Mouse (Mus musculus): ENCODE measurements around the gene Ddb1. TPM values are rescaled to one million over a fixed set of nuclear protein-coding genes. Genes with fewer than 3 reads are reported as not detected.
"Not testable (repeated sequence)": the region's sequence is repeated elsewhere in the genome, so short reads cannot be mapped to it uniquely, and the experiment has no call there.

The Ddb1 gene
- 245 and 271 TPM in 2 replicates for polyA plus RNA-seq (2015; fragmentation: Nextera tagmentation; extraction: Ambion mirVana)

GRCm38 (mm10) chr19:10605293-10605900, at the start of gene Ddb1, which contains the start of gene Tkfc:
Gene Ddb1 (plus strand): TSS chr19:10605327.
Gene Tkfc (minus strand): TSS chr19:10605654.
- H3K4me2 ChIP-seq, result peak within 1 kb of the TSS; percentile 78
- ATAC-seq (ENCODE audit: low read depth), result peak; percentile 97
- WGBS, result under 1% methylated on average over 49 of the region's 49 CpGs
- peaks cover 32% of the 10 kb centered on the region for H3K36me3 ChIP-seq
- H3K27ac ChIP-seq (replicated peaks), result peak within 1 kb of the TSS; percentile 95
- peak within 1 kb of the TSS; percentile 98 for H3K9ac ChIP-seq
- peak within 1 kb of the TSS; percentile 99 for H3K4me3 ChIP-seq
- H3K27me3 ChIP-seq, result no peaks in the 10 kb centered on the region
- H3K9me3 ChIP-seq, result no peaks in the 10 kb centered on the region
- H3K4me1 ChIP-seq (replicated peaks), result peaks cover 45% of the 10 kb centered on the region

GRCm38 (mm10) chr19:10555624-10556510, 49.3 kb upstream of the Ddb1 start, which contains the start of gene Tmem216:
Gene Tmem216 (minus strand): TSS chr19:10556238.
- H3K27ac ChIP-seq (replicated peaks), result peak within 1 kb of the TSS; percentile 88
- peak within 1 kb of the TSS; percentile 71 for H3K4me2 ChIP-seq
- H3K9ac ChIP-seq, result peak within 1 kb of the TSS; percentile 82
- ATAC-seq (ENCODE audit: low read depth), result peak; percentile 98
- H3K36me3 ChIP-seq, result peaks cover 24% of the 10 kb centered on the region
- H3K4me3 ChIP-seq, result peak within 1 kb of the TSS; percentile 64
- no peaks in the 10 kb centered on the region for H3K27me3 ChIP-seq
- WGBS, result 1% methylated on average over 43 of the region's 43 CpGs
- no peaks in the 10 kb centered on the region for H3K9me3 ChIP-seq
- peaks cover 24% of the 10 kb centered on the region for H3K4me1 ChIP-seq (replicated peaks)

- Histone ChIP-seq H3K4me1 (replicated peaks) (peaks cover 24% of the 10 kb centered on the region), H3K36me3 (peaks cover 13% of the 10 kb centered on the region; the same call in 1 of the 2 replicates), H3K27me3 (no peaks in the 10 kb centered on the region), H3K9ac (no peak overlapping the region), H3K4me2 (no peak overlapping the region), H3K4me3 (no peak overlapping the region), H3K9me3 (no peaks in the 10 kb centered on the region), H3K27ac (replicated peaks) (no peak overlapping the region)
- ATAC-seq (ENCODE audit: low read depth), result no peak
- 75% methylated on average over 2 of the region's 2 CpGs for WGBS
Measured at GRCm38 (mm10) chr19:10557001-10557400, 48.1 kb upstream of the Ddb1 start.

- H3K4me1 ChIP-seq (replicated peaks), result peaks cover 24% of the 10 kb centered on the region
- H3K9me3 ChIP-seq, result no peaks in the 10 kb centered on the region
- peaks cover 9% of the 10 kb centered on the region; the same call in 1 of the 2 replicates for H3K36me3 ChIP-seq
- no peak overlapping the region for H3K9ac ChIP-seq
- no peak overlapping the region for H3K4me3 ChIP-seq
- no peak for ATAC-seq (ENCODE audit: low read depth)
- WGBS, result 64% methylated on average over 2 of the region's 2 CpGs
- H3K27ac ChIP-seq (replicated peaks), result no peak overlapping the region
- H3K27me3 ChIP-seq, result no peaks in the 10 kb centered on the region
- no peak overlapping the region for H3K4me2 ChIP-seq
Measured at GRCm38 (mm10) chr19:10557430-10557829, 47.7 kb upstream of the Ddb1 start.

GRCm38 (mm10) chr19:10557837-10558375, 47.2 kb upstream of the Ddb1 start:
- not testable (repeated sequence) for H3K27me3 ChIP-seq; H3K9ac ChIP-seq; H3K27ac ChIP-seq (replicated peaks); H3K36me3 ChIP-seq; H3K4me3 ChIP-seq; ATAC-seq (ENCODE audit: low read depth); H3K4me2 ChIP-seq; H3K9me3 ChIP-seq
- H3K4me1 ChIP-seq (replicated peaks), result peaks cover 24% of the 10 kb centered on the region
- WGBS, result 74% methylated on average over 4 of the region's 4 CpGs

- H3K36me3 ChIP-seq, result no peaks in the 10 kb centered on the region
- no peak overlapping the region for H3K9ac ChIP-seq
- H3K27me3 ChIP-seq, result no peaks in the 10 kb centered on the region
- H3K4me3 ChIP-seq, result no peak overlapping the region
- 29% methylated on average over 5 of the region's 5 CpGs for WGBS
- H3K4me1 ChIP-seq (replicated peaks), result peaks cover 13% of the 10 kb centered on the region
- no peaks in the 10 kb centered on the region for H3K9me3 ChIP-seq
- no peak for ATAC-seq (ENCODE audit: low read depth)
- H3K27ac ChIP-seq (replicated peaks), result no peak overlapping the region
- H3K4me2 ChIP-seq, result no peak overlapping the region
Measured at GRCm38 (mm10) chr19:10560108-10560507, 45.0 kb upstream of the Ddb1 start.

- Histone ChIP-seq H3K27me3 (no peaks in the 10 kb centered on the region), H3K9ac (peak overlapping the region; percentile 12; the same call in 1 of the 2 replicates), H3K27ac (replicated peaks) (no peak overlapping the region), H3K9me3 (no peaks in the 10 kb centered on the region), H3K36me3 (no peaks in the 10 kb centered on the region), H3K4me1 (replicated peaks) (peaks cover 3% of the 10 kb centered on the region; the same call in 1 of the 2 replicates), H3K4me2 (no peak overlapping the region), H3K4me3 (no peak overlapping the region)
- ATAC-seq (ENCODE audit: low read depth), result no peak
- 76% methylated on average over 6 of the region's 6 CpGs for WGBS
Measured at GRCm38 (mm10) chr19:10561558-10562314, 43.4 kb upstream of the Ddb1 start.

- H3K27me3 ChIP-seq, result no peaks in the 10 kb centered on the region
- ATAC-seq (ENCODE audit: low read depth), result no peak
- no peak overlapping the region for H3K9ac ChIP-seq
- H3K4me3 ChIP-seq, result no peak overlapping the region
- no peaks in the 10 kb centered on the region for H3K4me1 ChIP-seq (replicated peaks)
- H3K27ac ChIP-seq (replicated peaks), result no peak overlapping the region
- peaks cover under 1% of the 10 kb centered on the region; the same call in 1 of the 2 replicates for H3K36me3 ChIP-seq
- H3K9me3 ChIP-seq, result no peaks in the 10 kb centered on the region
- no peak overlapping the region for H3K4me2 ChIP-seq
- WGBS, result 65% methylated on average over 5 of the region's 5 CpGs
Measured at GRCm38 (mm10) chr19:10562351-10562750, 42.8 kb upstream of the Ddb1 start.

- no peak for ATAC-seq (ENCODE audit: low read depth)
- no peaks in the 10 kb centered on the region for H3K9me3 ChIP-seq
- no peak overlapping the region for H3K4me3 ChIP-seq
- H3K9ac ChIP-seq, result no peak overlapping the region
- H3K27me3 ChIP-seq, result no peaks in the 10 kb centered on the region
- H3K36me3 ChIP-seq, result peaks cover 14% of the 10 kb centered on the region; the same call in 1 of the 2 replicates
- H3K4me2 ChIP-seq, result no peak overlapping the region
- no peaks in the 10 kb centered on the region for H3K4me1 ChIP-seq (replicated peaks)
- 90% methylated on average over 6 of the region's 6 CpGs for WGBS
- H3K27ac ChIP-seq (replicated peaks), result no peak overlapping the region
Measured at GRCm38 (mm10) chr19:10564278-10564677, 40.8 kb upstream of the Ddb1 start.

- Histone ChIP-seq H3K36me3 (peaks cover 23% of the 10 kb centered on the region), H3K9me3 (no peaks in the 10 kb centered on the region), H3K4me1 (replicated peaks) (no peaks in the 10 kb centered on the region), H3K9ac (no peak overlapping the region), H3K4me3 (no peak overlapping the region), H3K27me3 (no peaks in the 10 kb centered on the region), H3K4me2 (no peak overlapping the region), H3K27ac (replicated peaks) (no peak overlapping the region)
- no peak for ATAC-seq (ENCODE audit: low read depth)
- 83% methylated on average over 4 of the region's 4 CpGs for WGBS
Measured at GRCm38 (mm10) chr19:10565217-10565616, 39.9 kb upstream of the Ddb1 start.

- H3K36me3 ChIP-seq, result peaks cover 66% of the 10 kb centered on the region
- H3K4me1 ChIP-seq (replicated peaks), result no peaks in the 10 kb centered on the region
- ATAC-seq (ENCODE audit: low read depth), result no peak
Measured at GRCm38 (mm10) chr19:10569627-10570026, 35.5 kb upstream of the Ddb1 start.

More at GRCm38 (mm10) chr19:10569627-10570026, 35.5 kb upstream of the Ddb1 start:
- H3K4me3 ChIP-seq, result no peak overlapping the region
- H3K27me3 ChIP-seq, result no peaks in the 10 kb centered on the region
- H3K9me3 ChIP-seq, result no peaks in the 10 kb centered on the region
- 97% methylated on average over 6 of the region's 6 CpGs for WGBS
- H3K4me2 ChIP-seq, result no peak overlapping the region
- no peak overlapping the region for H3K9ac ChIP-seq
- no peak overlapping the region for H3K27ac ChIP-seq (replicated peaks)

All from neural tube, embryonic 13.5 days (tissue).